Comparison of ENCODE assay signal across 8 mouse cellular contexts in the genomic region with DNA sequence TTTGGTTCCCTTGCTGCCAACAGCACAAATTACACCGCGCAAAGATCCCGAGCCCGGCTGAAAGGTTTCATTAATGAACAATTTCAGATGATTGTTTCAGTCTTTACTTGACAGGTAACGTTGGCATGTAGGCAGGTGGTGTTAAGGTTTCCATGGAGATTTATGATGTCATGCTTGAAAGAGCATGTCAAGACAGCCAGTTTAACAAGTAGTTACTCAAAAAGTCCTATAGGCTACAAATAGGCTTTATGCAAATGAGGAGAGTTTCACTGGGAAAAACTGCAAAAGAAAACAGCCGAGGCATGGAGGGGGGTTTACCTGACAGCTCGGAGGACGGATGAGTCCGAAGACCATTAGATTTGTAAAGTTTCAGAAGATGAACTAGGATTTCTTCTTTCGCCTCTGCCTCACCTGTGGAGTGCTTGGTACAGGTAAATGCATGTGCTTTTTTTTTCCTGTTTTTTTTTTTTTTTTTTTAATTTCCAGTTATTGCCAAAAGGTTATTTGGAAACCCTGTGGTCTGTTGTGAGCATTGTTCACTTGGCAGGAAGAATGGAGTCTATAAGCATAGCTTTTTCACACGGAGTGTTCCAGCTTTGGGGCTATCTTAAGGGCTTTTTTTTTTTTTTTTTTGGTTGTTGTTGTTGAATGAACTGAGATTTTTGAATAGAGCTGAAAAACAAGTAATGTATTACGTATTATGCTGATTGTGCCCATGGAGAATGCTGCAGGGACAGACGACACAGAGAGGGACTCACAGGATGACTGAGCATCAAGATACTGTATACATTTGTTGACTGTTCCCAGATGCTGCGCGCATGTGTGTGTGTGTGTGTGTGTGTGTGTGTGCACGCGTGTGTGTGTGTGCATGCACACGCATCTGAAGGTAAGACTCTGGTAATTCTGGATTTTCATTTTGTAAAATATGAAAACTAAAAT.
A peak's percentile ranks its signal among the peaks of the same experiment; 100 is the strongest.
DNase-seq lines count a peak whose midpoint lies in the region; ATAC-seq lines count a peak whose summit lies in the region.

No protein-coding gene starts in this region.

- H3K27ac ChIP-seq in heart, embryonic 13.5 days (replicated peaks), result no peak overlapping the region
- H3K27ac ChIP-seq in forebrain, embryonic 13.5 days, result peak overlapping the region; percentile 92
- H3K27ac ChIP-seq in limb, embryonic 12.5 days, result no peak overlapping the region
- no peak overlapping the region for H3K27ac ChIP-seq in midbrain, embryonic 16.5 days (ENCODE audit: low read length)

- H3K36me3 ChIP-seq in heart, embryonic 13.5 days, result no peaks in the 10 kb centered on the region
- no peaks in the 10 kb centered on the region for H3K36me3 ChIP-seq in forebrain, embryonic 13.5 days (ENCODE audit: poor library complexity, severe bottlenecking)
- H3K36me3 ChIP-seq in limb, embryonic 12.5 days, result no peaks in the 10 kb centered on the region
- H3K36me3 ChIP-seq in midbrain, embryonic 16.5 days (ENCODE audit: control insufficient read depth, insufficient read depth, low read length), result no peaks in the 10 kb centered on the region

- peaks cover 23% of the 10 kb centered on the region for H3K4me1 ChIP-seq in heart, embryonic 13.5 days
- H3K4me1 ChIP-seq in forebrain, embryonic 13.5 days, result peaks cover 47% of the 10 kb centered on the region
- H3K4me1 ChIP-seq in limb, embryonic 12.5 days (replicated peaks), result 0 out of 2 replicates have a peak, but pooled peaks cover 13% of the 10 kb centered on the region
- H3K4me1 ChIP-seq in midbrain, embryonic 16.5 days (ENCODE audit: control insufficient read depth, insufficient read depth, low read length), result peaks cover 21% of the 10 kb centered on the region

- H3K27me3 ChIP-seq in heart, embryonic 13.5 days (replicated peaks), result no peaks in the 10 kb centered on the region
- H3K27me3 ChIP-seq in forebrain, embryonic 13.5 days, result no peaks in the 10 kb centered on the region
- peaks cover 5% of the 10 kb centered on the region; the same call in 1 of the 2 replicates for H3K27me3 ChIP-seq in limb, embryonic 12.5 days
- H3K27me3 ChIP-seq in midbrain, embryonic 16.5 days (ENCODE audit: control insufficient read depth, insufficient read depth, low read depth, low read length), result no peaks in the 10 kb centered on the region

- H3K4me2 ChIP-seq in heart, embryonic 13.5 days, result peak overlapping the region; percentile 67
- H3K4me2 ChIP-seq in forebrain, embryonic 13.5 days, result peak overlapping the region; percentile 57
- H3K4me2 ChIP-seq in limb, embryonic 12.5 days, result peak overlapping the region; percentile 52
- H3K4me2 ChIP-seq in midbrain, embryonic 16.5 days (ENCODE audit: low read length), result peak overlapping the region; percentile 60

- intact Hi-C loops in heart, postnatal 36 days (cut with DNase I), result no loop called here
- intact Hi-C loops in left cerebral cortex, postnatal 10 days (cut with DNase I), result no loop called here

- H3K4me3 ChIP-seq in heart, embryonic 13.5 days, result peak overlapping the region; percentile 41
- H3K4me3 ChIP-seq in forebrain, embryonic 13.5 days, result peak overlapping the region; percentile 24
- peak overlapping the region; percentile 3; the same call in 1 of the 2 replicates for H3K4me3 ChIP-seq in limb, embryonic 12.5 days (replicated peaks)
- H3K4me3 ChIP-seq in midbrain, embryonic 16.5 days (ENCODE audit: low read depth, low read length), result peak overlapping the region; percentile 20

- WGBS in heart, embryonic 13.5 days, result 43% methylated on average over 18 of the region's 18 CpGs
- WGBS in forebrain, embryonic 13.5 days, result 3% methylated on average over 18 of the region's 18 CpGs
- WGBS in limb, embryonic 12.5 days, result 32% methylated on average over 18 of the region's 18 CpGs
- 10% methylated on average over 18 of the region's 18 CpGs for WGBS in midbrain, embryonic 16.5 days

- H3K9ac ChIP-seq in heart, embryonic 13.5 days, result peak overlapping the region; percentile 63
- peak overlapping the region; percentile 3; the same call in 1 of the 2 replicates for H3K9ac ChIP-seq in forebrain, embryonic 13.5 days
- no peak overlapping the region for H3K9ac ChIP-seq in limb, embryonic 12.5 days (replicated peaks)
- no peak overlapping the region for H3K9ac ChIP-seq in midbrain, embryonic 16.5 days (ENCODE audit: low read depth, low read length)

- no peak for ATAC-seq in heart, embryonic 13.5 days (ENCODE audit: extremely low read depth, insufficient number of reproducible peaks, low FRiP score, low TSS enrichment)
- ATAC-seq in forebrain, embryonic 13.5 days, result peak; percentile 61
- ATAC-seq in limb, embryonic 12.5 days (ENCODE audit: insufficient number of reproducible peaks, insufficient read depth, low FRiP score, low TSS enrichment, low read depth), result no peak
- peak; percentile 72 for ATAC-seq in midbrain, embryonic 16.5 days

- no peak for DNase-seq in heart, postnatal 36 days
- no peak for DNase-seq in left cerebral cortex, postnatal 10 days (ENCODE audit: extremely low spot score in 1 of 2, low spot score in 2 of 2)
- DNase-seq in thymus, adult 18-20 months, result no peak
- DNase-seq in urinary bladder, postnatal 4 days (ENCODE audit: low spot score in 2 of 2), result no peak

- H3K9me3 ChIP-seq in heart, embryonic 13.5 days, result no peaks in the 10 kb centered on the region
- H3K9me3 ChIP-seq in forebrain, embryonic 13.5 days (replicated peaks), result 0 out of 2 replicates have a peak, but pooled peaks cover 7% of the 10 kb centered on the region
- H3K9me3 ChIP-seq in limb, embryonic 12.5 days, result no peaks in the 10 kb centered on the region
- H3K9me3 ChIP-seq in midbrain, embryonic 16.5 days (replicated peaks; ENCODE audit: control insufficient read depth, low read length, poor library complexity, severe bottlenecking), result no peaks in the 10 kb centered on the region

Comparison
In these comparisons a context has a peak if more than half of its experiments do, and no peak if none do; other contexts are left out.
1. ATAC-seq: peak in forebrain, embryonic 13.5 days (single experiment) and midbrain, embryonic 16.5 days (single experiment); none in heart, embryonic 13.5 days (single experiment) and limb, embryonic 12.5 days (single experiment).
2. H3K9ac ChIP-seq: peak in heart, embryonic 13.5 days (single experiment) and forebrain, embryonic 13.5 days (single experiment); none in limb, embryonic 12.5 days (single experiment) and midbrain, embryonic 16.5 days (single experiment).
3. Peak in every context shown above with its lines, with median percentiles within 50 percentile points of each other: H3K4me2 ChIP-seq and H3K4me3 ChIP-seq.